Mouse (Mus musculus): ENCODE measurements around the gene Duox1. TPM values are rescaled to one million over a fixed set of nuclear protein-coding genes. Genes with fewer than 3 reads are reported as not detected.

The Duox1 gene
- polyA plus RNA-seq, 1 experiment from 2014 or later, result 0.36 TPM

DNA sequence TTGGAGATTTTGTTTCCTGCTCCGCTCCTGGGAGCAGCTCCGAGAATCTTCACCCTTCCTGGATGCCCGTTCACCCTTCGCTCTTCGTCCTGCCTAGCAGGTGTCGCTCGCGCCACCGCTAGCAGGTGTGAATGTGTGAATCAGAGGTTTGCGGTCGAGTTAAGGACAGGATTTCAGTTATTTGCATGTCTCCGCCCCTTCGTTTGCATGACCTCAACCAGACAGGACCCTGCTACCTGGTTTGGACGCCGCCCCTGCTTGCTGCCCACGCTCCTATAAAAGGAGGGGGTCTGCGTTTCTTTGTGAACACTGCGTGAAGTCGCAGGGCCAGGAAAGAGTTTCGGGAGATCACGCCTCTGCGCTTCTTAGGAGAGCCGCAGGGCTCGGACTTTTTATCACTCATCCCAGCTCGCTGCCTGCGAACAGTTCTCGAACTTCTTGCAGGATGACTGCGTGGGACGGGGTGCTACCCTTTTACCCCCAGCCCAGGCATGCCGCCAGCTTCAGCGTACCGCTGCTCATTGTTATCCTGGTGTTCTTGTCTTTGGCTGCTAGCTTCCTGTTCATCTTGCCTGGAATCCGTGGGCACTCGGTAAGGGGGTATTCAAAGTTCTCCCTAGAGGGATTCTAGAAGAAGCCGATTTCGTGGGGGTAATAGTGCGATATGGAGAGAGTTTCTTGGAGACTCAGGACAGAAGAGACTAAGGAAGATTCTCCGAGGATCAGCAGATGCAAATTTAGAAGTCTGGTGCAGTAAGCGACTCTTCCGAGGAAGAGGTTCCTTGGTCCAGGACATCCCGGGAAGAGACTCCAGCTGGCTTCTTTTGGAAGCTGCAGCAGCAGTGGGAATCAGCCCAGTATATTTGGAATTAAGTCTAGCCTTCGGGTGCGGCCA lies 16.6 kb upstream of the Duox1 start, which contains the start of gene Duoxa2:
TSS of gene Duoxa2 (plus strand) at position 305 of the 895 bp plus-strand sequence.
- Histone ChIP-seq H3K4me2 (replicated peaks; ENCODE audit: low read depth, low read length) (peak within 1 kb of the TSS; percentile 28), H3K27ac (ENCODE audit: low read length) (no peak within 1 kb of the TSS), H3K9me3 (ENCODE audit: control insufficient read depth, low read depth, low read length) (no peaks in the 10 kb centered on the region), H3K9ac (replicated peaks; ENCODE audit: low read depth, low read length) (no peak within 1 kb of the TSS), H3K27me3 (ENCODE audit: control insufficient read depth, insufficient read depth, low read length) (peaks cover 68% of the 10 kb centered on the region), H3K36me3 (ENCODE audit: control insufficient read depth, insufficient read depth, low read length) (no peaks in the 10 kb centered on the region), H3K4me1 (ENCODE audit: control insufficient read depth, insufficient read depth, low read length) (peaks cover 15% of the 10 kb centered on the region; the same call in 1 of the 2 replicates), H3K4me3 (ENCODE audit: low read depth, low read length) (peak within 1 kb of the TSS; percentile 14)
- WGBS, result under 1% methylated on average over 43 of the region's 43 CpGs
- 0 out of 2 replicates have a peak, but pooled peaks have one; percentile 14 for ATAC-seq (ENCODE audit: insufficient number of reproducible peaks, insufficient read depth, low FRiP score, low read depth)

DNA sequence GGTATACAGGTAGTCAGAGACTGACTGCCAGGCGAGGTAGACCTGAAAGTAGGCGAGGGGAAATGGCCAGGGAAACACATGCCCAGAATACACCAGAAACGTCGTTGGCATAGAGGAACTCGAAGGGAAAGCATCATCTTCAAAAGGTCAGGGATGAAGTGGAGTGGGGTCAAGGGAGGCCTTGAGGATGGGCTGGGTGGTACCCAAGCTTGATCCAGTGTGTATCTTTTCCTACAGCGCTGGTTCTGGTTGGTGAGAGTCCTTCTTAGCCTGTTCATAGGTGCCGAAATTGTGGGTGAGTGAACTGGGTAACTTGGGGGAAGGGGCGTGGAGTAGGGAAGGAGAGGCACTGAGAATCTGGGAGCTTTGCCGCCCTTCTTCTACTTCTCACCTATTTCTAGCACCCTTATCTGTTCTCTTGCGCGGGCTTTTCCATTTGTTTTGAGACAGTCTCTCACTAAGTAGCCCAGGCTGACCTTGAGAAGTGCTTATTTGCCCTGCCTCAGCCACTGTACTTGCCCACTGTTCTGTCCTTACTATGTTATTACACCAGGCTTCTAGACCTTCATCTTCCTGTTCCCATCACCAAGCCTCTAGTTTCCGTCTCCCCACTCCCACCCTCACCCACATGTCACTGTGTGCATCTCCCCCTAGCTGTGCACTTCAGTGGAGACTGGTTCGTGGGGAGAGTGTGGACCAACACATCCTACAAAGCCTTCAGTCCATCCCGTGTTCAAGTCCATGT lies 15.4 kb upstream of the Duox1 start:
- H3K4me2 ChIP-seq (replicated peaks; ENCODE audit: low read depth, low read length), result no peak overlapping the region

DNA sequence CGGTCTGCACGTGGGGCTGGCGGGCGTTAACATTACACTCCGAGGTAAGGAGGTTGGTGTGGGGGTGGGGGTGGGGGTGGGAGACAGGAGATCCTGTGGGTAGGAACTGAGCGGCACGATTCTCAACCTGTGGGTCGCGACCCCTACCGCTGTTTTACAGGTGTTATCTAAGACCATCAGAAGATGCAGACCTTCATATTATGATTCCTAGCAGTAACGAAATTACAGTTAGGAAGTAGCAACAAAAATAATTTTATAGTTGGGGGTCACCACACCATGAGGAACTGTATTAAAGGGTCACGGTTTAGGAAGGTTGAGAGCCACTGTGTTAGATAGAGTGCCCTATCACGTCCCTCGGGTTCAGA lies 14.8 kb upstream of the Duox1 start:
- no peak overlapping the region for H3K4me2 ChIP-seq (replicated peaks; ENCODE audit: low read depth, low read length)
- no peaks in the 10 kb centered on the region for H3K36me3 ChIP-seq (ENCODE audit: control insufficient read depth, insufficient read depth, low read length)
- no peak overlapping the region for H3K4me3 ChIP-seq (ENCODE audit: low read depth, low read length)
- no peak for ATAC-seq (ENCODE audit: insufficient number of reproducible peaks, insufficient read depth, low FRiP score, low read depth)
- no peaks in the 10 kb centered on the region for H3K9me3 ChIP-seq (ENCODE audit: control insufficient read depth, low read depth, low read length)
- peaks cover 65% of the 10 kb centered on the region for H3K27me3 ChIP-seq (ENCODE audit: control insufficient read depth, insufficient read depth, low read length)
- H3K27ac ChIP-seq (ENCODE audit: low read length), result no peak overlapping the region
- 8% methylated on average over 14 of the region's 14 CpGs for WGBS
- H3K9ac ChIP-seq (replicated peaks; ENCODE audit: low read depth, low read length), result no peak overlapping the region
- peaks cover 15% of the 10 kb centered on the region; the same call in 1 of the 2 replicates for H3K4me1 ChIP-seq (ENCODE audit: control insufficient read depth, insufficient read depth, low read length)

More for the DNA sequence above, 15.4 kb upstream of the Duox1 start:
- Histone ChIP-seq H3K27ac (ENCODE audit: low read length) (no peak overlapping the region), H3K4me1 (ENCODE audit: control insufficient read depth, insufficient read depth, low read length) (peaks cover 15% of the 10 kb centered on the region; the same call in 1 of the 2 replicates), H3K9ac (replicated peaks; ENCODE audit: low read depth, low read length) (no peak overlapping the region), H3K9me3 (ENCODE audit: control insufficient read depth, low read depth, low read length) (no peaks in the 10 kb centered on the region), H3K36me3 (ENCODE audit: control insufficient read depth, insufficient read depth, low read length) (no peaks in the 10 kb centered on the region), H3K4me3 (ENCODE audit: low read depth, low read length) (no peak overlapping the region), H3K27me3 (ENCODE audit: control insufficient read depth, insufficient read depth, low read length) (peaks cover 68% of the 10 kb centered on the region)
- ATAC-seq (ENCODE audit: insufficient number of reproducible peaks, insufficient read depth, low FRiP score, low read depth), result no peak
- WGBS, result 11% methylated on average over 14 of the region's 14 CpGs

DNA sequence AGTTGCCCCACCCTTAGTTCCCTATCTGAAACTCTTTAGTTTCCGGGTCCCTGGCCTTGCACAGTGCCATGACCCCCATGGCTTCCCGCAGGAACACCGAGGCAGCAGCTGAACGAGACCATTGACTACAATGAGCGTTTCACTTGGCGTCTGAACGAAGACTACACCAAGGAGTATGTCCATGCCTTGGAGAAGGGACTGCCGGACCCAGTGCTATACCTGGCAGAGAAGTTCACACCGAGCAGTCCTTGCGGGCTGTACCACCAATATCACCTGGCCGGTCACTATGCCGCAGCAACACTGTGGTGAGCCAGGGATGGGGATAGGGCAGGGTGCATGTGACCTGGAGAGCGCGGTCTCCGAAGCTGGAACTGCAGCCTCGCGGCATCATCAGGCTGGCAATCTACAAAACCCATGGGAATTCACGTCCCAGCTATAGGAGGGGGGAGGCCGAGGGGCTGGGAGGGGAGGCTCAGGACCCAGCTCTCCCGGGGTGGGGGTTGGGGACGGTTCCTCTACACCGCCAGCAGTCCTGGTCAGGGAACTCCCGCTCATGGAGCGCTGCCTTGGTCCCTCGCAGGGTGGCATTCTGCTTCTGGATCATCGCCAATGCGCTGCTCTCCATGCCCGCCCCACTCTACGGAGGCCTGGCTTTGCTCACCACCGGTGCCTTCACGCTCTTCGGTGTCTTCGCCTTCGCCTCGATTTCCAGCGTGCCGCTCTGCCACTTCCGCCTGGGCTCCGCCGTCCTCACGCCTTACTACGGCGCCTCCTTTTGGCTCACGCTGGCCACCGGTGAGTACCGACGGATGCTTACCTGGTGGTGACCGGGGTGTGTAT lies 14.2 kb upstream of the Duox1 start:
- Histone ChIP-seq H3K4me3 (ENCODE audit: low read depth, low read length) (peak overlapping the region; percentile 24), H3K9me3 (ENCODE audit: control insufficient read depth, low read depth, low read length) (no peaks in the 10 kb centered on the region), H3K27ac (ENCODE audit: low read length) (no peak overlapping the region), H3K36me3 (ENCODE audit: control insufficient read depth, insufficient read depth, low read length) (no peaks in the 10 kb centered on the region), H3K9ac (replicated peaks; ENCODE audit: low read depth, low read length) (no peak overlapping the region), H3K4me2 (replicated peaks; ENCODE audit: low read depth, low read length) (peak overlapping the region; percentile 66), H3K4me1 (ENCODE audit: control insufficient read depth, insufficient read depth, low read length) (peaks cover 15% of the 10 kb centered on the region; the same call in 1 of the 2 replicates), H3K27me3 (ENCODE audit: control insufficient read depth, insufficient read depth, low read length) (peaks cover 65% of the 10 kb centered on the region)
- WGBS, result under 1% methylated on average over 48 of the region's 48 CpGs
- ATAC-seq (ENCODE audit: insufficient number of reproducible peaks, insufficient read depth, low FRiP score, low read depth), result no peak

DNA sequence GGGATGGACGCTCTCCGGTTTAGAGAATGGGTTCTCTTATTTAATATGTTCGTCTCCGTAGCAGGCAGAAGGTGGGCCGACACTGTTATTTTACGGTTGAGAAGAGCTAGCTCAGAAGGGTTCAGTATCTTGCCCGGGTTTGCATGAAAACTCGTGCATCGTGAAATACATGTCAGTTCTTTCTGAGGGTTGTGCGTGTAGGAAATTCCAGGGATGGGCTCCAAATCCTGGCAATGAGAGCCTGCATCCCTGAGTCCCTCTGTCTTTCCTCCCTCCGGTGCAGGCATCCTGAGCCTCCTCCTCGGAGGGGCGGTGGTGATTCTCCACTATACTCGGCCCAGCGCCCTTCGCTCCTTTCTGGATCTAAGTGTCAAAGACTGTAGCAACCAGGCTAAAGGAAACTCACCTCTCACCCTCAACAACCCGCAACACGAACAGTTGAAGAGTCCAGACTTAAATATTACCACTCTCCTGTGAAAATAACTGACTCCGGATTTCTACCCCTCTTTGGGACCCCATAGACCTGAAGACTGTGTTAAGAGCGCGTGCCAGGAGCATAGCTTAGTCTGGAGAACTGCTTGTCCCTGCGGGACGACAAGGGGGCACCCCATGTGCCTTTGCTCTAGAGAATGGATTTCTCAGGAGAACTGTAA lies 13.4 kb upstream of the Duox1 start:
- Histone ChIP-seq H3K4me2 (replicated peaks; ENCODE audit: low read depth, low read length) (peak overlapping the region; percentile 66), H3K9ac (replicated peaks; ENCODE audit: low read depth, low read length) (no peak overlapping the region), H3K27ac (ENCODE audit: low read length) (no peak overlapping the region), H3K36me3 (ENCODE audit: control insufficient read depth, insufficient read depth, low read length) (no peaks in the 10 kb centered on the region), H3K27me3 (ENCODE audit: control insufficient read depth, insufficient read depth, low read length) (peaks cover 63% of the 10 kb centered on the region), H3K4me3 (ENCODE audit: low read depth, low read length) (peak overlapping the region; percentile 24), H3K4me1 (ENCODE audit: control insufficient read depth, insufficient read depth, low read length) (peaks cover 15% of the 10 kb centered on the region; the same call in 1 of the 2 replicates), H3K9me3 (ENCODE audit: control insufficient read depth, low read depth, low read length) (no peaks in the 10 kb centered on the region)
- no peak for ATAC-seq (ENCODE audit: insufficient number of reproducible peaks, insufficient read depth, low FRiP score, low read depth)
- WGBS, result 10% methylated on average over 23 of the region's 23 CpGs

DNA sequence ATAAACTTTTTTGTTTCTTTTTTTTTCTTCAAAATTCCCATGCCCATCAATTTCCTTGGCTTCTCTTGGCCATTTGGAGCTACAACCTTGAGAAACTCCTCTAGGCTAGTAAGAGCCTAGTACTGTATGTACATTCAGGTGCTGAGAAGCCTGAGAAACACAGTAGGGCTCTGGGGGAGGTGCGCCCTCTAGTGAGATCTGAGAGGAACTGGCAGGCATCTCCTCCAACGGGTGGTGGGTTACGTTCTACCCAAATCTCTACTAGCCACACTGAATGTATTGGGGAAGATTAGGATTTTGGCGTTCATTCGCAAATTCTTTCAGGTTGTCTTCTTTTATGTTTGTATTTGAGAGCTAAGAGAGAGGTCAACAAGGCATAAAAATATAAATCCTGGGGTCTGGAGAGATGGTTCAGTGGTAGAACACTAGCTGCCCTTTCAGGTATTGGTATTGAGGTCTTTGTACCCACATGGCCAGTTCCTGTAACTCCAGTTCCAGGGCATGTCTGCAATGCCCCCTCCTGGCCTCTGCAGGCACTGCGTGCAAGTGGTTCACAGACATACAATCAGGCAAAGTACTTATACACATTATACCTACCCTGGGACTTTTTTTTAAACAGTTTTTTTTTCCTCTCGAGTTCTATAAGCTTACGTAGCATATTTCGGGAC lies 12.8 kb upstream of the Duox1 start:
- Histone ChIP-seq H3K36me3 (ENCODE audit: control insufficient read depth, insufficient read depth, low read length) (no peaks in the 10 kb centered on the region), H3K4me2 (replicated peaks; ENCODE audit: low read depth, low read length) (no peak overlapping the region), H3K4me3 (ENCODE audit: low read depth, low read length) (no peak overlapping the region; the same call in 1 of the 2 replicates), H3K9me3 (ENCODE audit: control insufficient read depth, low read depth, low read length) (no peaks in the 10 kb centered on the region), H3K9ac (replicated peaks; ENCODE audit: low read depth, low read length) (no peak overlapping the region), H3K4me1 (ENCODE audit: control insufficient read depth, insufficient read depth, low read length) (peaks cover 15% of the 10 kb centered on the region; the same call in 1 of the 2 replicates), H3K27me3 (ENCODE audit: control insufficient read depth, insufficient read depth, low read length) (peaks cover 60% of the 10 kb centered on the region), H3K27ac (ENCODE audit: low read length) (no peak overlapping the region)
- ATAC-seq (ENCODE audit: insufficient number of reproducible peaks, insufficient read depth, low FRiP score, low read depth), result no peak
- 10% methylated on average over 9 of the region's 9 CpGs for WGBS

DNA sequence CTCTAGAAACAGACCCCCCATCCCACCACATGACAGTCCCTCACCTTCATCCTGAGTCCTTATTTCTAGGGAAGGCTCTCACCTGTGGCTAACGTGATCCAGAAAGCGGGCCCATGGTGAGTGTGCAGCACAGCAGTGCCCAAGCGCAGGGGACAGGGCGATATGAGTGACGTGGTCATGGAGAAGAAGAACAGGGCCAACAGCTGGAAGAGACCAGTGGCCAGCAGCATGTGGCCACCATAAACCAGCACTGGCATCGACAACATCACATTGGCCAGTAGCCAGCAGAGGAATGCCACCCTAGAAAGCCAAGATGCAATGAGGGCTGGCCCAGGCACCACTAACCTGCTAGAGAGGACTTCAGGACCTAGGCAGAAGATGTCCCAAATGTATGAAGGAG lies 10.9 kb upstream of the Duox1 start:
- H3K27me3 ChIP-seq (ENCODE audit: control insufficient read depth, insufficient read depth, low read length), result peaks cover 47% of the 10 kb centered on the region
- no peaks in the 10 kb centered on the region for H3K9me3 ChIP-seq (ENCODE audit: control insufficient read depth, low read depth, low read length)
- no peak overlapping the region for H3K9ac ChIP-seq (replicated peaks; ENCODE audit: low read depth, low read length)
- ATAC-seq (ENCODE audit: insufficient number of reproducible peaks, insufficient read depth, low FRiP score, low read depth), result no peak
- H3K27ac ChIP-seq (ENCODE audit: low read length), result no peak overlapping the region
- no peak overlapping the region for H3K4me3 ChIP-seq (ENCODE audit: low read depth, low read length)
- no peak overlapping the region for H3K4me2 ChIP-seq (replicated peaks; ENCODE audit: low read depth, low read length)
- no peaks in the 10 kb centered on the region for H3K36me3 ChIP-seq (ENCODE audit: control insufficient read depth, insufficient read depth, low read length)
- H3K4me1 ChIP-seq (ENCODE audit: control insufficient read depth, insufficient read depth, low read length), result peaks cover 7% of the 10 kb centered on the region; the same call in 1 of the 2 replicates
- 87% methylated on average over 6 of the region's 6 CpGs for WGBS

Data from stomach, embryonic 14.5 days (tissue).